Mouse (Mus musculus): ENCODE data around the gene Gm47959. TPM values are rescaled to one million over a fixed set of nuclear protein-coding genes. Genes with fewer than 3 reads are reported as not detected.
A peak's percentile ranks its signal among the peaks of the same experiment; 100 is the strongest.

The Gm47959 gene
- polyA plus RNA-seq, 1 experiment, result not detected

- H3K36me3 ChIP-seq (ENCODE audit: control insufficient read depth, insufficient read depth, low read length), result no peaks in the 10 kb centered on the region
- DNase-seq, result peak; percentile 21
- WGBS, result 72% methylated on average over 5 of the region's 5 CpGs
Measured at GRCm38 (mm10) chr1:82975750-82976149, 24.6 kb upstream of the Gm47959 start.

GRCm38 (mm10) chr1:82977840-82978239 is 22.5 kb upstream of the Gm47959 start:
- H3K27me3 ChIP-seq (replicated peaks; ENCODE audit: control insufficient read depth, insufficient read depth, low read length), result no peaks in the 10 kb centered on the region
- H3K27ac ChIP-seq (ENCODE audit: insufficient read depth, low read depth, low read length), result no peak overlapping the region
- no peak overlapping the region for H3K4me3 ChIP-seq (ENCODE audit: insufficient read depth, low read depth, low read length)
- DNase-seq, result no peak
- no peak for TF ChIP-seq CTCF (conservative IDR thresholded peaks at IDR 0.05; ENCODE audit: insufficient read depth, insufficient read length, low read depth, low read length)
- TF ChIP-seq POLR2A (IDR thresholded peaks at IDR 0.05; ENCODE audit: low read depth, low read length), result no peak
- no peaks in the 10 kb centered on the region for H3K4me1 ChIP-seq (ENCODE audit: control insufficient read depth, insufficient read depth, low read length)
- no peaks in the 10 kb centered on the region for H3K36me3 ChIP-seq (ENCODE audit: control insufficient read depth, insufficient read depth, low read length)

More at GRCm38 (mm10) chr1:82975750-82976149, 24.6 kb upstream of the Gm47959 start:
- TF ChIP-seq CTCF (conservative IDR thresholded peaks at IDR 0.05; ENCODE audit: insufficient read depth, insufficient read length, low read depth, low read length), result no peak
- TF ChIP-seq POLR2A (IDR thresholded peaks at IDR 0.05; ENCODE audit: low read depth, low read length), result no peak
- Histone ChIP-seq H3K27me3 (replicated peaks; ENCODE audit: control insufficient read depth, insufficient read depth, low read length) (no peaks in the 10 kb centered on the region), H3K4me3 (ENCODE audit: insufficient read depth, low read depth, low read length) (no peak overlapping the region), H3K27ac (ENCODE audit: insufficient read depth, low read depth, low read length) (no peak overlapping the region), H3K4me1 (ENCODE audit: control insufficient read depth, insufficient read depth, low read length) (no peaks in the 10 kb centered on the region)

- Histone ChIP-seq H3K4me1 (ENCODE audit: control insufficient read depth, insufficient read depth, low read length) (peaks cover 12% of the 10 kb centered on the region), H3K36me3 (ENCODE audit: control insufficient read depth, insufficient read depth, low read length) (no peaks in the 10 kb centered on the region), H3K27ac (ENCODE audit: insufficient read depth, low read depth, low read length) (no peak overlapping the region), H3K4me3 (ENCODE audit: insufficient read depth, low read depth, low read length) (no peak overlapping the region), H3K27me3 (replicated peaks; ENCODE audit: control insufficient read depth, insufficient read depth, low read length) (no peaks in the 10 kb centered on the region)
- WGBS, result 89% methylated on average over 6 of the region's 6 CpGs
- TF ChIP-seq CTCF (conservative IDR thresholded peaks at IDR 0.05; ENCODE audit: insufficient read depth, insufficient read length, low read depth, low read length), result no peak
- no peak for TF ChIP-seq POLR2A (IDR thresholded peaks at IDR 0.05; ENCODE audit: low read depth, low read length)
- no peak for DNase-seq
Measured at GRCm38 (mm10) chr1:82986738-82987137, 13.6 kb upstream of the Gm47959 start.

GRCm38 (mm10) chr1:82987530-82988198 is 12.7 kb upstream of the Gm47959 start:
- Histone ChIP-seq H3K27ac (ENCODE audit: insufficient read depth, low read depth, low read length) (no peak overlapping the region), H3K27me3 (replicated peaks; ENCODE audit: control insufficient read depth, insufficient read depth, low read length) (no peaks in the 10 kb centered on the region), H3K4me1 (ENCODE audit: control insufficient read depth, insufficient read depth, low read length) (peaks cover 20% of the 10 kb centered on the region), H3K4me3 (ENCODE audit: insufficient read depth, low read depth, low read length) (no peak overlapping the region), H3K36me3 (ENCODE audit: control insufficient read depth, insufficient read depth, low read length) (no peaks in the 10 kb centered on the region)
- TF ChIP-seq CTCF (conservative IDR thresholded peaks at IDR 0.05; ENCODE audit: insufficient read depth, insufficient read length, low read depth, low read length) (peak; percentile 44), POLR2A (IDR thresholded peaks at IDR 0.05; ENCODE audit: low read depth, low read length) (no peak)
- WGBS, result 28% methylated on average over 4 of the region's 4 CpGs
- peak; percentile 81 for DNase-seq

- WGBS, result 43% methylated on average over 4 of the region's 4 CpGs
- H3K27me3 ChIP-seq (replicated peaks; ENCODE audit: control insufficient read depth, insufficient read depth, low read length), result no peaks in the 10 kb centered on the region
- peak; percentile 76 for DNase-seq
- H3K36me3 ChIP-seq (ENCODE audit: control insufficient read depth, insufficient read depth, low read length), result no peaks in the 10 kb centered on the region
- TF ChIP-seq POLR2A (IDR thresholded peaks at IDR 0.05; ENCODE audit: low read depth, low read length) (no peak), CTCF (conservative IDR thresholded peaks at IDR 0.05; ENCODE audit: insufficient read depth, insufficient read length, low read depth, low read length) (no peak)
- H3K27ac ChIP-seq (ENCODE audit: insufficient read depth, low read depth, low read length), result peak overlapping the region; percentile 86
- no peak overlapping the region for H3K4me3 ChIP-seq (ENCODE audit: insufficient read depth, low read depth, low read length)
- peaks cover 22% of the 10 kb centered on the region for H3K4me1 ChIP-seq (ENCODE audit: control insufficient read depth, insufficient read depth, low read length)
Measured at GRCm38 (mm10) chr1:82991062-82991461, 9.3 kb upstream of the Gm47959 start.

- 63% methylated on average over 3 of the region's 3 CpGs for WGBS
- TF ChIP-seq POLR2A (IDR thresholded peaks at IDR 0.05; ENCODE audit: low read depth, low read length) (no peak), CTCF (conservative IDR thresholded peaks at IDR 0.05; ENCODE audit: insufficient read depth, insufficient read length, low read depth, low read length) (no peak)
- H3K4me1 ChIP-seq (ENCODE audit: control insufficient read depth, insufficient read depth, low read length), result peaks cover 22% of the 10 kb centered on the region
Measured at GRCm38 (mm10) chr1:82991596-82991995, 8.8 kb upstream of the Gm47959 start.

GRCm38 (mm10) chr1:82992093-82992492 is 8.3 kb upstream of the Gm47959 start:
- Histone ChIP-seq H3K4me3 (ENCODE audit: insufficient read depth, low read depth, low read length) (no peak overlapping the region), H3K4me1 (ENCODE audit: control insufficient read depth, insufficient read depth, low read length) (peaks cover 22% of the 10 kb centered on the region), H3K27ac (ENCODE audit: insufficient read depth, low read depth, low read length) (peak overlapping the region; percentile 90), H3K36me3 (ENCODE audit: control insufficient read depth, insufficient read depth, low read length) (no peaks in the 10 kb centered on the region), H3K27me3 (replicated peaks; ENCODE audit: control insufficient read depth, insufficient read depth, low read length) (no peaks in the 10 kb centered on the region)
- no peak for TF ChIP-seq POLR2A (IDR thresholded peaks at IDR 0.05; ENCODE audit: low read depth, low read length)
- no peak for TF ChIP-seq CTCF (conservative IDR thresholded peaks at IDR 0.05; ENCODE audit: insufficient read depth, insufficient read length, low read depth, low read length)
- 41% methylated on average over 6 of the region's 6 CpGs for WGBS
- DNase-seq, result peak; percentile 90

More at GRCm38 (mm10) chr1:82991596-82991995, 8.8 kb upstream of the Gm47959 start:
- no peak for DNase-seq
- H3K36me3 ChIP-seq (ENCODE audit: control insufficient read depth, insufficient read depth, low read length), result no peaks in the 10 kb centered on the region
- H3K4me3 ChIP-seq (ENCODE audit: insufficient read depth, low read depth, low read length), result no peak overlapping the region
- H3K27me3 ChIP-seq (replicated peaks; ENCODE audit: control insufficient read depth, insufficient read depth, low read length), result no peaks in the 10 kb centered on the region
- peak overlapping the region; percentile 90 for H3K27ac ChIP-seq (ENCODE audit: insufficient read depth, low read depth, low read length)

All from kidney, adult 2 months (tissue).